Mouse (Mus musculus): ENCODE measurements around the gene Pikfyve.
"Not testable (repeated sequence)": the region's sequence is repeated elsewhere in the genome, so short reads cannot be mapped to it uniquely, and the experiment has no call there.

Gene Pikfyve

GRCm38 (mm10) chr1:65185524-65186205 lies 818 bp upstream of the Pikfyve start:
- DNase-seq (ENCODE audit: low read depth), result peak; percentile 25

GRCm38 (mm10) chr1:65187074-65187430 lies 569 bp downstream of the Pikfyve start:
- no peak for DNase-seq (ENCODE audit: low read depth)

GRCm38 (mm10) chr1:65190172-65190571 lies 3.7 kb downstream of the Pikfyve start:
- no peak for DNase-seq (ENCODE audit: low read depth)

GRCm38 (mm10) chr1:65193226-65193625 lies 6.7 kb downstream of the Pikfyve start:
- DNase-seq (ENCODE audit: low read depth), result no peak

GRCm38 (mm10) chr1:65198425-65198824 lies 11.9 kb downstream of the Pikfyve start:
- no peak for DNase-seq (ENCODE audit: low read depth)

- DNase-seq (ENCODE audit: low read depth), result no peak
Measured at GRCm38 (mm10) chr1:65198861-65199260, 12.4 kb downstream of the Pikfyve start.

GRCm38 (mm10) chr1:65204299-65204698 lies 17.8 kb downstream of the Pikfyve start:
- DNase-seq (ENCODE audit: low read depth), result no peak

- no peak for DNase-seq (ENCODE audit: low read depth)
Measured at GRCm38 (mm10) chr1:65213214-65213613, 26.7 kb downstream of the Pikfyve start.

- no peak for DNase-seq (ENCODE audit: low read depth)
Measured at GRCm38 (mm10) chr1:65217567-65217966, 31.1 kb downstream of the Pikfyve start.

GRCm38 (mm10) chr1:65217972-65218371 lies 31.5 kb downstream of the Pikfyve start:
- DNase-seq (ENCODE audit: low read depth), result no peak

- no peak for DNase-seq (ENCODE audit: low read depth)
Measured at GRCm38 (mm10) chr1:65223654-65224053, 37.2 kb downstream of the Pikfyve start.

- no peak for DNase-seq (ENCODE audit: low read depth)
Measured at GRCm38 (mm10) chr1:65227681-65228080, 41.2 kb downstream of the Pikfyve start.

GRCm38 (mm10) chr1:65229768-65230167 lies 43.3 kb downstream of the Pikfyve start:
- not testable (repeated sequence) for DNase-seq (ENCODE audit: low read depth)

GRCm38 (mm10) chr1:65230566-65230965 lies 44.1 kb downstream of the Pikfyve start:
- no peak for DNase-seq (ENCODE audit: low read depth)

GRCm38 (mm10) chr1:65237712-65238111 lies 51.2 kb downstream of the Pikfyve start:
- no peak for DNase-seq (ENCODE audit: low read depth)

GRCm38 (mm10) chr1:65245637-65246036 lies 59.2 kb downstream of the Pikfyve start:
- no peak for DNase-seq (ENCODE audit: low read depth)

GRCm38 (mm10) chr1:65280461-65280860 lies 94.0 kb downstream of the Pikfyve start:
- no peak for DNase-seq (ENCODE audit: low read depth)

- no peak for DNase-seq (ENCODE audit: low read depth)
Measured at GRCm38 (mm10) chr1:65281756-65282155, 95.3 kb downstream of the Pikfyve start, which contains the start of gene Pth2r. Gene Pth2r, plus strand, starts transcription at chr1:65282056.

GRCm38 (mm10) chr1:65282766-65283165 lies 96.3 kb downstream of the Pikfyve start:
- DNase-seq (ENCODE audit: low read depth), result peak; percentile 16

GRCm38 (mm10) chr1:65308476-65308875 lies 122.0 kb downstream of the Pikfyve start:
- no peak for DNase-seq (ENCODE audit: low read depth)

- DNase-seq (ENCODE audit: low read depth), result no peak
Measured at GRCm38 (mm10) chr1:65311214-65311933, 124.9 kb downstream of the Pikfyve start.

GRCm38 (mm10) chr1:65312118-65312517 lies 125.6 kb downstream of the Pikfyve start:
- peak; percentile 26 for DNase-seq (ENCODE audit: low read depth)

- DNase-seq (ENCODE audit: low read depth), result no peak
Measured at GRCm38 (mm10) chr1:65312896-65313295, 126.4 kb downstream of the Pikfyve start.
